Mouse (Mus musculus): ENCODE data around the gene Vamp2.

Gene Vamp2

GRCm38 (mm10) chr11:69133923-69134621, 45.8 kb downstream of the Vamp2 start:
- no peak for DNase-seq (ENCODE audit: low read depth)

DNA sequence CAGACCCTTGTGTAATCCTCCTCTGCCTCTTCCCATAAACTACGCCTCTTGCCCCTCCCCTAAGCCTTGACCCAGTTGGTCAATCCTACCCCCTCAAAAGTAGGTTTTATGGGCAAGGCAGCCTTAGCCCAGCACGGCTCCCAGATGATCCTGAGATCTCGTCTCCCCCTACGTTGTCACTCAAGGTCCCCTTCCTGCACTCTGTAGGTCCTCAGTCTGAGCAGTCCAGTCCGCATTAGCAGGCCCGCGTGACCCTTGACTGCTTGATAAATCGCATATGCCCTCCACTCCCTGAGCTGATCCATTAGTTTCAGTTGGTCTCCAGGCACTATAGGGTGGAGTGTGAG, 46.3 kb downstream of the Vamp2 start:
- no peak for DNase-seq (ENCODE audit: low read depth)

- DNase-seq (ENCODE audit: low read depth) = no peak
These were observed 47.1 kb downstream of the Vamp2 start for GRCm38 (mm10) chr11:69135361-69135760.
